Mouse (Mus musculus): Measurements from ENCODE around the gene A830031A19Rik.

GRCm38 (mm10) chr11:24076127-24076650, 1.3 kb upstream of the A830031A19Rik start:
- TF ChIP-seq POLR2A (IDR thresholded peaks at IDR 0.05; ENCODE audit: low read depth, low read length): no peak
- no peak for TF ChIP-seq CTCF (IDR thresholded peaks at IDR 0.05; ENCODE audit: extremely low read depth, insufficient read length, insufficient replicate concordance, low read depth, low read length)
